In genomic region chr7:130715467-130715866, GRCm38 (mm10) we compare ENCODE assay signal across 27 mouse cellular contexts. TPM values are rescaled to one million over a fixed set of nuclear protein-coding genes. Genes with fewer than 3 reads are reported as not detected.
DNase-seq lines count a peak whose midpoint lies in the region; ATAC-seq and TF ChIP-seq lines count a peak whose summit lies in the region.
"Had no signal": no experiment of that assay in that cellular context is flagged by ENCODE, and none has a peak within 500 bp of the region (broad histone marks: within the 10 kb centered on the region; RNA-seq: fewer than 3 reads in every experiment).

No protein-coding gene starts in this region.

- peaks cover 10% of the 10 kb centered on the region for H3K4me1 ChIP-seq in limb, embryonic 10.5 days

- H3K27ac ChIP-seq in left cerebral cortex, adult 2 months = no peak overlapping the region
- no peak overlapping the region for H3K27ac ChIP-seq in limb, embryonic 10.5 days
- H3K27ac ChIP-seq: embryonic facial prominence, embryonic 13.5 days; limb, embryonic 12.5 days; liver, embryonic 13.5 days; midbrain, embryonic 12.5 days; neural tube, embryonic 12.5 days had no signal

- intact Hi-C loops in left cerebral cortex, postnatal 4 days (cut with DNase I) = no loop called here
- intact Hi-C loops in left cerebral cortex, adult 2 months (cut with DNase I) = no loop called here

- TF ChIP-seq CTCF in left cerebral cortex, adult 2 months (IDR thresholded peaks at IDR 0.05) = no peak

- H3K4me3 ChIP-seq in left cerebral cortex, adult 2 months = no peak overlapping the region
- H3K4me3 ChIP-seq in limb, embryonic 10.5 days = no peak overlapping the region
- H3K4me3 ChIP-seq: embryonic facial prominence, embryonic 13.5 days; erythroblast, embryonic 14.5 days; hindbrain, embryonic 10.5 days; limb, embryonic 12.5 days; liver, embryonic 13.5 days; midbrain, embryonic 12.5 days; neural tube, embryonic 12.5 days had no signal

- WGBS in limb, embryonic 10.5 days = 93% methylated on average over 3 of the region's 3 CpGs

- DNase-seq in left cerebral cortex, postnatal 4 days = peak; percentile 62
- DNase-seq in left cerebral cortex, adult 2 months (ENCODE audit: extremely low spot score in 1 of 2, low spot score in 2 of 2) = no peak
- DNase-seq in cerebellum, adult 8-10 months = peak; percentile 87
- DNase-seq in cerebellum, postnatal 36 days = peak; percentile 87 to 89
- no peak for DNase-seq in limb, embryonic 10.5 days (ENCODE audit: low spot score)
- no peak for DNase-seq in ovary, postnatal 10 days (ENCODE audit: low spot score)
- DNase-seq: adrenal gland, adult 2 months; gastrocnemius, postnatal 14 days; heart, adult 11 months; kidney, adult 2 months; kidney, postnatal 14 days; liver, embryonic 13.5 days; lung, adult 2 months; lung, postnatal 14 days; retina, postnatal 1 day; right cerebral cortex, postnatal 25 days had no signal

- no peaks in the 10 kb centered on the region for H3K27me3 ChIP-seq in limb, embryonic 10.5 days (ENCODE audit: low read depth, poor library complexity, severe bottlenecking)
- H3K27me3 ChIP-seq: embryonic facial prominence, embryonic 13.5 days; limb, embryonic 12.5 days; liver, embryonic 13.5 days; midbrain, embryonic 12.5 days; neural tube, embryonic 12.5 days; Patski had no signal

- ATAC-seq in cerebellum, adult (ENCODE audit: insufficient number of reproducible peaks, low FRiP score, low TSS enrichment) = peak; percentile 91
- ATAC-seq: forebrain, embryonic 14.5 days; inflammation-experienced regulatory T-cells, adult 6 months; Patski had no signal

- peaks cover 37% of the 10 kb centered on the region for H3K36me3 ChIP-seq in limb, embryonic 10.5 days
- H3K36me3 ChIP-seq: liver, embryonic 13.5 days had no signal

- H3K9me3 ChIP-seq in limb, embryonic 10.5 days (replicated peaks) = no peaks in the 10 kb centered on the region
- H3K9me3 ChIP-seq: embryonic facial prominence, embryonic 13.5 days; hindbrain, embryonic 10.5 days; limb, embryonic 12.5 days; liver, embryonic 13.5 days; midbrain, embryonic 12.5 days; neural tube, embryonic 12.5 days had no signal

RNA-seq across cellular contexts. Expression of gene Btbd16, which starts 58.4 kb away (rescaled TPM):
- total RNA-seq in left cerebral cortex, postnatal 4 days (2021) = under 1 TPM in 1 of 2 experiments, not detected in 1; 0.34 TPM
- total RNA-seq in left cerebral cortex, adult 2 months (2021) = under 1 TPM; 0.23 to 0.56 TPM
- polyA plus RNA-seq in limb, embryonic 10.5 days (2016; fragmentation: Nextera tagmentation; extraction: Ambion mirVana) = not detected in 2 replicates
- total RNA-seq: adrenal gland, adult 2 months had no signal
- polyA plus RNA-seq: adrenal gland, adult 2 months; embryonic facial prominence, embryonic 13.5 days; erythroblast, embryonic 14.5 days; forebrain, embryonic 14.5 days; heart, embryonic 11.5 days; hindbrain, embryonic 10.5 days; limb, embryonic 12.5 days; liver, embryonic 13.5 days; lung, adult 2 months; midbrain, embryonic 12.5 days had no signal

Comparison
In these comparisons a context has a peak if more than half of its experiments do, and no peak if none do; other contexts are left out.
1. DNase-seq: peak in left cerebral cortex, postnatal 4 days (single experiment), cerebellum, adult 8-10 months (single experiment) and cerebellum, postnatal 36 days (2 of 2); none in left cerebral cortex, adult 2 months (0 of 2), limb, embryonic 10.5 days (single experiment) and ovary, postnatal 10 days (single experiment).